Mouse (Mus musculus): ENCODE results near the gene Gm45140. TPM values are rescaled to one million over a fixed set of nuclear protein-coding genes. Genes with fewer than 3 reads are reported as not detected.

The Gm45140 gene
- polyA plus RNA-seq, 2 experiments: 2.7 to 9.1 TPM

- Histone ChIP-seq H3K4me1 (ENCODE audit: control insufficient read depth, insufficient read depth, low read length) (peaks cover 10% of the 10 kb centered on the region), H3K36me3 (ENCODE audit: control insufficient read depth, insufficient read depth, low read length) (peaks cover 3% of the 10 kb centered on the region; the same call in 1 of the 2 replicates), H3K27me3 (ENCODE audit: control insufficient read depth, insufficient read depth, low read length) (no peaks in the 10 kb centered on the region), H3K9me3 (ENCODE audit: control insufficient read depth, low read length) (no peaks in the 10 kb centered on the region), H3K4me3 (replicated peaks; ENCODE audit: low read length) (no peak overlapping the region), H3K9ac (ENCODE audit: low read depth, low read length, severe bottlenecking) (no peak overlapping the region), H3K4me2 (replicated peaks; ENCODE audit: low read depth, low read length, severe bottlenecking) (no peak overlapping the region), H3K27ac (replicated peaks; ENCODE audit: low read depth, low read length) (no peak overlapping the region)
- TF ChIP-seq POLR2A (IDR thresholded peaks at IDR 0.05; ENCODE audit: borderline replicate concordance, extremely low read depth, insufficient read depth, insufficient read length): no peak
- no peak for DNase-seq (ENCODE audit: low spot score)
- ATAC-seq (ENCODE audit: low FRiP score, low read depth): no peak
- WGBS: 80% methylated on average over 4 of the region's 4 CpGs
Observed at GRCm38 (mm10) chr6:87807735-87808440, 27.7 kb downstream of the Gm45140 start.

- Histone ChIP-seq H3K9ac (ENCODE audit: low read depth, low read length, severe bottlenecking) (no peak overlapping the region), H3K27ac (replicated peaks; ENCODE audit: low read depth, low read length) (no peak overlapping the region), H3K9me3 (ENCODE audit: control insufficient read depth, low read length) (no peaks in the 10 kb centered on the region), H3K4me1 (ENCODE audit: control insufficient read depth, insufficient read depth, low read length) (peaks cover 6% of the 10 kb centered on the region; the same call in 1 of the 2 replicates), H3K4me3 (replicated peaks; ENCODE audit: low read length) (no peak overlapping the region), H3K36me3 (ENCODE audit: control insufficient read depth, insufficient read depth, low read length) (0 out of 2 replicates have a peak, but pooled peaks cover 3% of the 10 kb centered on the region), H3K4me2 (replicated peaks; ENCODE audit: low read depth, low read length, severe bottlenecking) (no peak overlapping the region), H3K27me3 (ENCODE audit: control insufficient read depth, insufficient read depth, low read length) (no peaks in the 10 kb centered on the region)
- WGBS: 59% methylated on average over 2 of the region's 2 CpGs
- DNase-seq (ENCODE audit: low spot score) (no peak), ATAC-seq (ENCODE audit: low FRiP score, low read depth) (no peak)
- no peak for TF ChIP-seq POLR2A (IDR thresholded peaks at IDR 0.05; ENCODE audit: borderline replicate concordance, extremely low read depth, insufficient read depth, insufficient read length)
Observed at GRCm38 (mm10) chr6:87806857-87807256, 28.7 kb downstream of the Gm45140 start.

GRCm38 (mm10) chr6:87806028-87806427 is 29.6 kb downstream of the Gm45140 start:
- Histone ChIP-seq H3K9ac (ENCODE audit: low read depth, low read length, severe bottlenecking) (no peak overlapping the region), H3K27me3 (ENCODE audit: control insufficient read depth, insufficient read depth, low read length) (no peaks in the 10 kb centered on the region), H3K9me3 (ENCODE audit: control insufficient read depth, low read length) (no peaks in the 10 kb centered on the region), H3K4me3 (replicated peaks; ENCODE audit: low read length) (no peak overlapping the region), H3K27ac (replicated peaks; ENCODE audit: low read depth, low read length) (no peak overlapping the region), H3K4me1 (ENCODE audit: control insufficient read depth, insufficient read depth, low read length) (peaks cover 6% of the 10 kb centered on the region; the same call in 1 of the 2 replicates), H3K36me3 (ENCODE audit: control insufficient read depth, insufficient read depth, low read length) (0 out of 2 replicates have a peak, but pooled peaks cover 3% of the 10 kb centered on the region), H3K4me2 (replicated peaks; ENCODE audit: low read depth, low read length, severe bottlenecking) (no peak overlapping the region)
- WGBS: 82% methylated on average over 2 of the region's 2 CpGs
- DNase-seq (ENCODE audit: low spot score): no peak
- no peak for TF ChIP-seq POLR2A (IDR thresholded peaks at IDR 0.05; ENCODE audit: borderline replicate concordance, extremely low read depth, insufficient read depth, insufficient read length)
- ATAC-seq (ENCODE audit: low FRiP score, low read depth): no peak

GRCm38 (mm10) chr6:87805448-87805847 is 30.1 kb downstream of the Gm45140 start:
- Histone ChIP-seq H3K36me3 (ENCODE audit: control insufficient read depth, insufficient read depth, low read length) (0 out of 2 replicates have a peak, but pooled peaks cover 3% of the 10 kb centered on the region), H3K27me3 (ENCODE audit: control insufficient read depth, insufficient read depth, low read length) (no peaks in the 10 kb centered on the region), H3K4me3 (replicated peaks; ENCODE audit: low read length) (no peak overlapping the region), H3K9me3 (ENCODE audit: control insufficient read depth, low read length) (no peaks in the 10 kb centered on the region), H3K4me2 (replicated peaks; ENCODE audit: low read depth, low read length, severe bottlenecking) (no peak overlapping the region), H3K9ac (ENCODE audit: low read depth, low read length, severe bottlenecking) (no peak overlapping the region), H3K27ac (replicated peaks; ENCODE audit: low read depth, low read length) (no peak overlapping the region), H3K4me1 (ENCODE audit: control insufficient read depth, insufficient read depth, low read length) (peaks cover 6% of the 10 kb centered on the region; the same call in 1 of the 2 replicates)
- no peak for DNase-seq (ENCODE audit: low spot score)
- ATAC-seq (ENCODE audit: low FRiP score, low read depth): no peak
- TF ChIP-seq POLR2A (IDR thresholded peaks at IDR 0.05; ENCODE audit: borderline replicate concordance, extremely low read depth, insufficient read depth, insufficient read length): no peak
- WGBS: 88% methylated on average over 7 of the region's 7 CpGs

GRCm38 (mm10) chr6:87804886-87805285 is 30.7 kb downstream of the Gm45140 start:
- DNase-seq (ENCODE audit: low spot score) (no peak), ATAC-seq (ENCODE audit: low FRiP score, low read depth) (no peak)
- no peaks in the 10 kb centered on the region for H3K9me3 ChIP-seq (ENCODE audit: control insufficient read depth, low read length)
- no peak for TF ChIP-seq POLR2A (IDR thresholded peaks at IDR 0.05; ENCODE audit: borderline replicate concordance, extremely low read depth, insufficient read depth, insufficient read length)
- no peak overlapping the region for H3K9ac ChIP-seq (ENCODE audit: low read depth, low read length, severe bottlenecking)
- H3K27ac ChIP-seq (replicated peaks; ENCODE audit: low read depth, low read length): no peak overlapping the region
- H3K4me2 ChIP-seq (replicated peaks; ENCODE audit: low read depth, low read length, severe bottlenecking): no peak overlapping the region
- H3K36me3 ChIP-seq (ENCODE audit: control insufficient read depth, insufficient read depth, low read length): 0 out of 2 replicates have a peak, but pooled peaks cover 3% of the 10 kb centered on the region
- H3K4me1 ChIP-seq (ENCODE audit: control insufficient read depth, insufficient read depth, low read length): peaks cover 1% of the 10 kb centered on the region; the same call in 1 of the 2 replicates
- H3K4me3 ChIP-seq (replicated peaks; ENCODE audit: low read length): no peak overlapping the region
- 73% methylated on average over 7 of the region's 7 CpGs for WGBS
- no peaks in the 10 kb centered on the region for H3K27me3 ChIP-seq (ENCODE audit: control insufficient read depth, insufficient read depth, low read length)
